Mouse (Mus musculus) layer of hippocampus, postnatal 25 days (tissue): ENCODE results near the gene Cemip2. TPM values are rescaled to one million over a fixed set of nuclear protein-coding genes. Genes with fewer than 3 reads are reported as not detected.
"Not testable (repeated sequence)": the region's sequence is repeated elsewhere in the genome, so short reads cannot be mapped to it uniquely, and the experiment has no call there.

Source experiments
- DNase-seq, 2 experiments: peaks; one replicate each; pipeline ENCODE4 v3.0.0; 2022; ENCODE audit warnings: mixed read lengths in 2 of 2, low spot score in 1 of 2; ENCODE audit errors: extremely low spot score in 1 of 2
- total RNA-seq, 2 experiments: library from RNA; stranded (reverse); gene quantifications; 2 replicates each; pipeline ENCODE4 v1.2.3; 2021

The Cemip2 gene
- total RNA-seq, 2 experiments from 2014 or later: 12.6 to 15.3 TPM

DNA sequence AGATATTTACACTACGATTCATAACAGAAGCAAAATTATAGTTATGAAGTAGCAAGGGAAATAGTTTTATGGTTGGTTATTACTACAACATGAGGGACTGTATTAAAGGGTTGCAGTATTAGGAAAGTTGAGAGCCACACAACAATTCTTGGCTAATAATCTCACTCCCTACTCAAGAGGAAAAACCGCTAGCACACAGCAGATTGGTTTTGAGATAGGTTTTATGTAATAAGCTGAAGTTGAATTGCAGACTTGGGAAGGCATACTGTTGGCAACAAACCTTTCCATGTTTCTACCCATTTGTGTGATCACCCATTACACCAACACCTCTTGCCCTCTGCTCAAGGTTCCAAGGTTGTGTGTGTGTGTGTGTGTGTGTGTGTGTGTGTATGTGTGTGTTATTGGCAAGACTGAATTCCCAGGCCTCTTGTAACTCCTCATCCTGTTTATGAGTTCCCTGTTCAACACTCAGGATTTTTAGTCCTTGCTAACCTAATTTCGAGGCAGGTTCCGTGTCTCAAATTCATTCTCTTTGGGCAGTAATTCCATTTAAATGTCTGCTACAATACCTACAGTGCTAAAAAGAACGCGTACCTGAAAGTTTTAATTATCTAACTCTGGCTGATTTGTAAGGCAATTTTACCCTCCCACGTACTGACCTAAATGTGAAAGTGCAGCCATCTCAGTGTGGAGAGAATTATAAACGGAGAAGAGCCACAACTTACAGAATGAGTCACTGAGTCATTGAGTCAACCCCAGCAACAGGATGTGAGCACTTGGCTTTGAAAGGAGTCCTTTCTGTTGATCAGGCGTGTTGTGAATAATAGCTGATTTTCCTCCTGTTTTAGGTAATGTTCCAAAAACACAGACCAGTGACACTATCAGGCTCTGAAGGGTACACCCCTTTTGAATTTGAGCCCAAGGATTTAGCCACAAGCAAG is 85.1 kb downstream of the Cemip2 start:
- DNase-seq: no peak

DNA sequence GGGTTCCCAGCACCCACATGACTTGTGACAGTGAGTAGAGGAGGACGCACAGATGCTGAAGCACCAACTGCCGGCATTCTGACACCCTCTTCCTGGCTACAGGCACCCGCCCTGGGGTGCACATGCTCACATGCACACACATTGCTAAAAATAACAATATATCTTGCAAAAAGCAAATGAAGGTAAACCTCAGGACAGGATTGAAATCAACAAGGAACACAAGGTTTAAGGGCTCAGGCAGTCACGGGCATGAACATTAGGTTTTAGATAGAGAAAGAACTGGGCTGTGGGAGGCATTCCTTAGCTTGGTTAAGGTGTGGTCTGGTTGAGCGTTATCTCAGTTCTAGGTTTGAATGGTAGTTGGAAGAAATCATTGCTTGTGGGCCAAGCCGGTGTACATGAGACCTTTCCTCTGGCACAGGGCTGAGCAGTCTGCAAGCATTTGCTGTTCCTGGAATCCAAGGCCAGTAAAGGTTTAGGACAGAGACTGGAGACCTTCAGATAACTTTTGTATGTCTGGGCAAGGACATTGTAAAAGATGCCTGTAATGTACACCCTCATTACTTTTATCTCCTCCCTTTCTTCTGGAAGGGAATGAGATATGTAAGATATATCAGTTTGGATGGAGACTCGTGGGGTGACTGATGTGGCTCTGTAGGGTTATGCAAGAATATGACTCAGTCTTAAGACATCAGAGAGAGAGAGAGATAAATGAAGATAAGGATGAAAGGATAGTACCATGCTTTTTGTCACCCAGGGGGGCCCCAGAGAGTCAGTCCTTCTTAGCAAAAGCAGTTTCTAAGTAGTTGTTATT is 87.3 kb downstream of the Cemip2 start:
- no peak for DNase-seq

DNA sequence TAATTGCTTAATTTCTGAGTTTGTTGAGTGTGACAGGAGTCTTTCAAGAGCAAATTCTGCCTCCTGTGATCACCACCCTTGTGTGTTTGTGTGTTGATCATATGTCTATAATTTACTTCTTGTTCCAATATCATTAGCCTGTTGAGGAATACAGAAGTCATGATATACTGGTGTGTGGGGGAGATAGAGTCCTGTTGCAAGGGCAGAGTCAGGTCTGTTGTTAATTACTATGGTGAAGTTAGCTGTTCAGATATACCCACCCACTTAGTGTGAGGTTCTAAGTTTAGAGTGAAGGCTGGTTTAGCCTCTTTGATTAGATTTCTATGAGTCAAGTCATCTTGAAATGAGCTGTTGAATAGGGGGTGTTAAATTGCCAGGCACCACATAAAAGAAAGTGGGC is 88.0 kb downstream of the Cemip2 start:
- DNase-seq: no peak

DNA sequence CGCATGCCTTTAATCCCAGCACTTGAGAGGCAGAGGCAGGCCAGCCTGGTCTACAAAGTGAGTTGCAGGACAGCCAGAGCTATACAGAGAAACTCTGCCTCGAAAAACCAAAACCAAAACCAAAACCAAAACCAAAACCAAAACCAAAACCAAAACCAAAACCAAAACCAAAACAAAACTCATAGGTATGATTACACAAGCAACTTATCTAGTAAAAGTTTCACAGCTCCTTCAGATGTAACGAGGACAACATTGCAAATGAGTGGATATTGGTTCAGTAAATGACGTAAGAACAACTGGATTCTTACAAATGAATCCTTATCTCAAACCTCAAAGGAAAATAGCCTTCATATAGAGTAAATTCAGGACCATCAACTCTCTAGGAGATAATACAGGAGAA is 88.6 kb downstream of the Cemip2 start:
- not testable (repeated sequence) for DNase-seq

DNA sequence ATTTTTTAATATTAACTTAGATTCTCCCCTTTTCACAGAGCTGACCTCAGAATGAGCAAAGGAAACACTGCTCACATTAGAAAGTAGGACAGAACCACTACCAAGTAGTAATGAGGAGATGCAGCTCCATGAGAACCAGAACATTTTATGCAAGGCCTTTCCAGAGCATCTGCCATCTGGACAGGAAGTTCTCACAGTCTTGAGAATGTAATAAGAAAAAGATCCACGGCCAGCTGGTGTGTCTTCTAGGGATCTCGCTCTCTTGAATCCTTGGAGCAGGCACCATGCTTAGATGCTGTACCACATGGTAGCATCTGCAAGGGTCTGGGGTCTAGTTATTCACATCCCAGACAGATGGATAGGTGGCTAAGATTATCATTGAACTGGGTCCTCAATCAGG is 90.3 kb downstream of the Cemip2 start:
- DNase-seq: no peak

DNA sequence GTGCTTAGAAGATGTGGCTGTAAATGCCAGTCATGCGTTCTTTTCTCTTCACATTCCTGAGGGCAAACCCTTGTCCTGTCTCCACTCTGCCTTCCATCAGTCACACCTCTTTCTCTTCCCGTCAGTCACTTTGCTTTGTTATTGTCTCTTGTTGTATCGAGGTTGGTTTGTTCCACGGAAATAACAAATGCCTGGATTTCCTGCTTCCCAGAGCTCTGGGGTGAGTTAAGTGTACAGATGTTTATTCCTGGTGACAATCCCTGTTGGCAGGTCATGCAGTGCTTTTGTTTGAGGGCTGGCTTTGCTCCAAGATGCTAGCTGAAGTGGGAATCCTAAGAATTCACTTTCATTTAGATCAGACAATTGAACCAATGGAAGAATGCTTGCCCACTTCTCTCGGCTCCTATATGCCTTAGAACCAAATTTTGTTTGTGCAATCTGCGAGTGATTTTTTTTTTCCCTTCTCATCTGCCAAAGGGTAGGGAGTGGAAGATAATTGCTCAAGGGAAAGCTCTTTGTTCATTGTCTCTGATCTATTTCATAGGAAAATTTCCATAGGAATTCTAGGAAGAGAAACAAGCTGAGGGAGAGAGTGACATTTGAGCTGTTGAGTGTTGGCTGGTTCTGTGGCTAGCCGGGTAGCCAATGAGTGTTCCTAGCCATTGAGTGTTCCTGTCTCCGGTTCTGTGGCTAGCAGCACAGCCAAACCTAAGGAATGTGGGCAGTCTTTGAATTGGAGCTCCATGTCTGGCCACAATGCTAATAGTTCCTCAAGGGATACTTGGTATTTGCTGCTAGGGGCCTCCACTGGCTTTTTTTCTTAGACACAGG is 104.2 kb downstream of the Cemip2 start:
- DNase-seq: no peak

DNA sequence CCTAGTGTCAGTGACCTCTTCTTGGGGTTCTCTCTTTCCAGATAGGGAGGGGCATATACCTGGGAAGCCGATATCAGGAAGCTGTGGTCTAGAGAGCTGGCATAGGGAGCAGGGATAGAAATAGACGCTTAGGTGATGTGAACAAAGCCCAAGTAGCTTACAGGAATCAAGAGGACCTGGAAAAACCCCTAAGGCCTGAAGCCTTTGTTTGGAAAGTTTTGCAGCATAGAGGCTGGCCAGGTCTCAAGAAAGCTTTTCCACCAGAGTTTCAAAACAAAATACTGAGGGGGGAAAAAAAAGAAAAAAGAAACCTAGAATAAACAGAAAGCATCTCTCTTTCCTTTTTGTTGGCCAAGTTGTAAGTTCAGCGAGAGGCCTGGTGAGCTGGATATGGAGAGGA is 104.9 kb downstream of the Cemip2 start:
- DNase-seq: no peak

DNA sequence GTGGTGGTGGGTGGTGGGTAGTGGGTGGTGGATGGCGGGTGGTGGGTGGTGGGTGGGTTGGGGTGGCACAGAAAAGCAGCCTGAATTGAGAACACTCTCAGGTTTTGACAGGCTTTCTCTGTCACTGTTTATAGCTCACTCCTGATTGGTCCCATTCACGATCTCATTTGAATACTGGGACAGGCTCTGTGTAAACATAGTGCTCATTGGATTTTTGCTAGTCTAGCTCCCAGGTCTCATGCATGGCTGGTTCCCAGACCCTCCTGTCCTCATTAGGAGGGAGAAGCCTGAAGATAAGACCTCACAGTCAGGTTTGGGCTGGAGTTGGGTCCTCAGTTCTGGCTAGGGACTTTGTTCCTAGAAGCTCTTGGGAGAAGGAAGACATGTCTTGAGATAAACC is 105.8 kb downstream of the Cemip2 start:
- no peak for DNase-seq

DNA sequence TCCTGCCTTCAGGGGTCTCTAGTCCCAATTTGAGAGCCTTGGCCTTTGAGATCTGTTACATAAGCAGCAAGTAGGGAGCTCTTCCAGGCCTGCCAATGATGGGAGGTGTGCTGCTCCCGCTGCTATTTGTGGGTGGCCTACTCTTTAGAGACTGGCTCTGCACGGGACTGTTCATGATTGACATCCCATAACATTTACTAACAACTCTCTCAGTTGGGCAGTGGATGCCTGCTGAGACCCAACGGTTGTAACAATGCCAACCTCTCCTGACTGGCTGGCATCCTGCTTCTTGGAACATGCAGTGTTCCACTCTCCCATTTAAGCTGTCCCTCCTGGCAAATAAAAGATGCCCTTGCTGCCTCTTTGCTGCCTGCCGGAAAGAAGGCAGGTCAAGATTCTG is 106.2 kb downstream of the Cemip2 start:
- no peak for DNase-seq

DNA sequence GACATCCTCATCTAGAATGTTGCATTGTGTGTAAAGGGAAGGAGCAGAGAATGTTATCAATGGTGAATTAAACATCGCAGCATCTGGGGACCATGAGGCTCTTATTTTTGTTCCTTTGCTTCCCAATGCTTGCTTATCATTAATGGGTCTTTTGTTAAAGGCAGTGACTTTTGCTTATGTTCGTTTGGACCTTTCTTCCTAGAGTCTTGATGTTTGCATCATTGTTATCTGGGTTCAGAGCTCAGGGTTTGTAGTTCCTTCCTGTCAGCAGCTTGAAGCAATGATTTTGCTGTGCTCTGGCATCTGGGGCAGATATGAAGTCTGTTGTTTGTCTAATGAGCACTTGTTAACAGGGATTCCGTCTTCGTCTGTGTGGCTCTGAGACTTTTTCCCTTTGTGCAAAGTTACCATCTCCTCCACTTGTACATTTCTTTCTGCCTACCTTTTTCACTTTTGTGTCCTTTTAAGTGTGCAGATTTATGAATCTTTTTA is 108.1 kb downstream of the Cemip2 start:
- no peak for DNase-seq

DNA sequence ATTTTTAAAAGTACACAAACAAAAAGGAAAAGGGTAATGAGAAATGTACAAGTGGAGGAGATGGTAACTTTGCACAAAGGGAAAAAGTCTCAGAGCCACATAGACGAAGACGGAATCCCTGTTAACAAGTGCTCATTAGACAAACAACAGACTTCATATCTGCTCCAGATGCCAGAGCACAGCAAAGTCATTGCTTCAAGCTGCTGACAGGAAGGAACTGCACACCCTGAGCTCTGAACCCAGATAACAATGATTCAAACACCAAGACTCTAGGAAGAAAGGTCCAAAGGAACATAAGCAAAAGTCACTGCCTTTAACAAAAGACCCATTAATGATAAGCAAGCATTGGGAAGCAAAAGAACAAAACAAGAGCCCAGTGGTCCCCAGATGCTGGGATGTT is 112.6 kb downstream of the Cemip2 start:
- DNase-seq: no peak

DNA sequence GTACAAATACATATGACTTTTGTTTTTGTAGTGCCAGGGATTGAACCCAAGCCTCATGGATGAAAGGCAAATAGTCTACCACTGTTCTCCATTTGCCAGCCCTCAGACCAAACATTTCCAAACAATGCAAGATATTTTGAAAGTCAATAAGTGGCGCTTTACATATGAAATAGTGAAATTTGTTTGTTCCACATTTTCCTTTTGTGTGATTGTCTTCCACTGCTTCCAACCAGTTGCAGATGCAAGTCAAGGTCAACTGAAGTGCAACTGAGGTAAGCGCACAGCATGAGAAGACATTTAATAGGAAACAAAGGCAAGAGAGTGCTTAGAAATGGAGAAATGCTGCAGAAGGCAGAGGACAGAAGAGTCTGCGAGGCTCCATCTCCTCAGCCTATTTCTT is 116.7 kb downstream of the Cemip2 start:
- no peak for DNase-seq

DNA sequence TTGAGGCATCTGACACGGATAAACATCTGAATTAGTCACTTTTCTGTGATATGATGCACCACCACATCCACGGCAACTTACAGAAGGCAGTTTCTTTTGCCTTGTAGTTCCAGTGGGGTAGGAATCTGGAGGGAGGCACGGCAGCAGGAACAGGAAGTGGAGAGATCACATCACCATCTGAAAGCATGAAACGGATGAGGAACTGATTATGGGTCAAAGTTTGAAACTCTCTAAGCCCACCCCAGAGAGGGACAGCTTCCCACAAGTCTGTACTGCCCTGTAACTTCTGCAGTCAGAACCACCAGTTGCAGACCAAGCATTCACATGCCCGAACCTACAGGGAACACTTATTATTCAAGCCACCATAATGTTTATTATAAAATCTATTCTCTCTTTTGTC is 117.4 kb downstream of the Cemip2 start:
- DNase-seq: no peak

DNA sequence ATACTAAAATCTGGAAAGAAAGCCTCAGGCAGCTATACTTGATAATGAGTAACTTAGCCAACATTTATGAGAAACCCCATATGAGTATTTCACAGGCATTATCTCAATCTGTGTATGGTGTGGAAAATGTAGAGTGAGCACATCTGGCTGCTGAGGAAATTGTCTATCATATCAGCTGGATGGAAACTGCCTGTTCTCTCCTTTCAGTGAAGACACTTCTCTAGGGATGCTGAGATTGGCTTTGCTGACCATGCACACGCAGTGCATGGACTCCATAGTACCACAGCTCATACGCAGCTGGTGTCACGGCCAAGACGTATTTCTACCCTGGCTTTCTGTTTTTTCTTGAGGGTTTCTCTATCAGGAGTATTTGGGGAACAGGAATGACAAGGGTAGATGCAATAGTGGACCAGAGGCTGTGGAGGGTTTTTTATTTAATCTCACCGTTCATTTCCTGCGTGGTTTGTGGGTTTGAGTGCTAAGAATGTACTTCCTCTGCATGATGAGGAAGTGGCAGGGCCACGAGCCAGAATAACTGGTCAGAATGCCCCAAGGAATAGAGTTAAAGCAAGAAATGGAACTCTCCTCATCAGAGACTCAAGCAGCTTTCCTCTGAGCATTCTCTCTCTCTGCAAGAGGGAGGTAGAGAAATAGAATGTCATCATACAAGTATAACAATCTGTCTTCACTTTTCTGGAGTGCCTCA is 119.1 kb downstream of the Cemip2 start:
- no peak for DNase-seq

DNA sequence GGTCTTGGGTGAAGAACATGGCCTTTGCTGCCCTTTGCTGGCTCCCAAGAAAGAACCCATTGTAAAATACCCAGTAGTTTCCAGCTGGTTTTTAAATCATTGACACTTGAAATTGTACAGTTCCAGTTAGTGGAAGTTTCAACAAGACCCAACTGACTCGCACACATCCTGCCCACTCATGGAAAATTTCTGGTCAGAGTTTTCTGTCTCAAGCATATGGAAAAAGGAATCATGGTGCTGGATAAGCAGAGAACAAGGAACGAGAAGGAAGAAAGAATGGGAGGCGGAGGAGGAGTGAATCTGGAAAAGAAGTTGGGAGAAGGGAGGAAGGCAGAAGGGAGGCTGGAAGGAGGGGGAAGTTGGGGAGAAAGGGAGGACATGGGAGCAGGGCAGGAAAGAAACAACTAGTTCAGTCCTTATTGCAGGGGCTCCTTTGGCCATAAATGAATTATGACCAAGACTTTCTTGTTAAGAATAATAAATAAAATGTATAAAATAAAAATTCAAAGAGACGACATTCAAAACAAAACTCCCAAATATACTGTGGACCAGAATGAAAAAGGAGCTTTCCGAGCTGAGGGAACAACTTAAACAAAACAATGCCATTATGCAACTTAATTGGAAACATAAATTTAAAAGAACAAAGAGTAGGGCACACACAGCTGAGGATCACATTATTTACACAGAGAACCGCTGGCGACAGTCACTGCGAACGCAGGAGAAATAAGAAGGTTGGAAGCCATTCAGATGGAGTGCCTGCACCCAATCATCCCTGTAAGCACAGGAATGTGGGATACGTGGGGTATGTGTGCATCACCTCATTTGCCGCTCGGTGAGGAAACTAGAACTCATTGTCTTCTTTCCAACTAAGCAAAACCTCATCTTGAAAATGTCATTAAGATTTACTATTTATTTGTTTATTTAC is 120.1 kb downstream of the Cemip2 start:
- DNase-seq: no peak
